Mouse (Mus musculus) heart, postnatal 10 days (tissue): ENCODE measurements around the gene Rfc2. TPM values are rescaled to one million over a fixed set of nuclear protein-coding genes. Genes with fewer than 3 reads are reported as not detected.

Experiments used
- DNase-seq, 2 experiments: peaks; one replicate each; pipeline ENCODE4 v3.0.0; 2021
- intact Hi-C: fragments of 180-260 bp; cut with DNase I; formaldehyde crosslinking; loops from one replicate; pipeline ENCODE4 v1.15.1; 2025
- total RNA-seq, 2 experiments: library from RNA; stranded (reverse); gene quantifications; 2 replicates each; pipeline ENCODE4 v1.2.3; 2021

The Rfc2 gene
- total RNA-seq, 2 experiments from 2014 or later: 37.6 to 39.8 TPM

- intact Hi-C loops: loop anchor here (5.0 kb wide), 1 partner anchor 114 kb away; no protein-coding TSS in a partner anchor
- no peak for DNase-seq
Measured at GRCm38 (mm10) chr5:134593093-134593492, 11.9 kb downstream of the Rfc2 start.

- intact Hi-C loops: no loop called here
- peak; percentile 60 to 61 for DNase-seq
Measured at GRCm38 (mm10) chr5:134597711-134598110, 16.5 kb downstream of the Rfc2 start.

- intact Hi-C loops: no loop called here
- no peak for DNase-seq
Measured at GRCm38 (mm10) chr5:134604376-134604775, 23.2 kb downstream of the Rfc2 start.

- intact Hi-C loops: no loop called here
- DNase-seq: no peak
Measured at GRCm38 (mm10) chr5:134606314-134606713, 25.1 kb downstream of the Rfc2 start.

DNA sequence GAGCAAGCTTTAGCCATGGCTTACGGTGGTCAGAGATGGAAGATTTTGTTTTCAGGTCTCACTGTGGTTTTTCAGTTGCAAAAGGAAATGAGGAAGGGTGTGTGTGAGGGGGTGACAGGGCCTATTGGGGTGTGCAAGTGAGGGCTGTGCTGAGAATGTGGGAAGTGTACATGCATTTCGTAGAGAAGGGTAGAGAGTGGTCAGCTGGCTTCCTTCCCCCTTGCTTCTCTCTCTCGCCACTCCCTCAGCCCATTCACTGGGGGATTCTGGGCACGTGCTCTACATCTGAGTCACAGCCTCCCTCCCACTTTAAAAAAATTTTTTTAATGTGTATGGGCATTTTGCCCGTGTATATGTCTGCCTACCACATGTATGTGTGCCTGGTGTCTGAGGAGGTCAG, 26.0 kb downstream of the Rfc2 start:
- DNase-seq: peak; percentile 40 to 42
- intact Hi-C loops: no loop called here

GRCm38 (mm10) chr5:134609916-134610643, 28.9 kb downstream of the Rfc2 start:
- no peak for DNase-seq
- intact Hi-C loops: no loop called here

- no peak for DNase-seq
- intact Hi-C loops: no loop called here
Measured at GRCm38 (mm10) chr5:134611810-134612521, 30.8 kb downstream of the Rfc2 start.

- intact Hi-C loops: no loop called here
- DNase-seq: no peak
Measured at GRCm38 (mm10) chr5:134613727-134614126, 32.6 kb downstream of the Rfc2 start.

DNA sequence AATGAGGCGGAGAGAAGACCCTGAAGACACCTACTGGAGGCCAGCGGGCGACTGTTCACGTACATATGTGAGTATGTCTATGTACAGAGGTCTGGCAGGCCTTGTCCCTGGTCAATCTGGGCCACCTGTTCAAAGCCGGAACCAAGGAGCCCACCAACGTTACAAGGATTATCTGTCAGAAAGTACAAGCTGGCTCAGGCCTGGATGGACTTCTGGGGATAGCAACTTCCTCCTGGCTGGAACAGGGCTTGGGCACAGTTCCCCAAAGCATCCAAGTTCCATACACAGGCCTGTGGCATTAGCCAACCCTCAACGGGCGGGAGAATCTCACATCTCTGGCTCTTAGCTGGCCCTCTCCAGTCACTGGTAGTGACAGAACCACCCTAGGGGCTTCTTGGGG, 33.1 kb downstream of the Rfc2 start:
- intact Hi-C loops: no loop called here
- DNase-seq: no peak

GRCm38 (mm10) chr5:134614802-134615201, 33.6 kb downstream of the Rfc2 start, which contains the start of gene Lat2:
Gene Lat2 (minus strand): TSS chr5:134615025.
- intact Hi-C loops: no loop called here

GRCm38 (mm10) chr5:134615380-134615779, 34.2 kb downstream of the Rfc2 start:
- intact Hi-C loops: no loop called here
- no peak for DNase-seq

More at GRCm38 (mm10) chr5:134614802-134615201, 33.6 kb downstream of the Rfc2 start, which contains the start of gene Lat2:
- DNase-seq: no peak

DNA sequence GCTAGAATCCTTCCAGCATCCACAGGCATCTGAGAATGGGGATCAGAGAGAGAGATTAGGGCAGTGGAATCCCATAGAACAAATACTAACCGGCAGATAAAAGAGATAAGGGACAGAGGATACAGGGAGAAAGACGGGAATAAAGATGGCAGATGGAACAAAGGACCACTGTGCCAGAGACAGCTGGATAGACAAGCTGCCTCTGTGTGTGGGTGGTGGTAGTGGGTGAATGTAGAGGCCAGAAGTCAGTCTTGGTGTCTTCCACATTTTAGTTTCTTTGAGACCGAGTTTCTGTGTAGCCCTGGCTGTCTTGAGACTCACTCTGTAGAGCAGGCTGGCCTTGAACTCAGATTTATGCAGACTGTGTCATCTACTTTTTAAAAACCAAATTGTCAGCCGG, 34.6 kb downstream of the Rfc2 start:
- intact Hi-C loops: loop anchor here (2.0 kb wide), 1 partner anchor 123 kb away; no protein-coding TSS in a partner anchor
- no peak for DNase-seq

GRCm38 (mm10) chr5:134617071-134617470, 35.9 kb downstream of the Rfc2 start:
- intact Hi-C loops: loop anchor here (2.0 kb wide), 1 partner anchor 124 kb away; no protein-coding TSS in a partner anchor

DNA sequence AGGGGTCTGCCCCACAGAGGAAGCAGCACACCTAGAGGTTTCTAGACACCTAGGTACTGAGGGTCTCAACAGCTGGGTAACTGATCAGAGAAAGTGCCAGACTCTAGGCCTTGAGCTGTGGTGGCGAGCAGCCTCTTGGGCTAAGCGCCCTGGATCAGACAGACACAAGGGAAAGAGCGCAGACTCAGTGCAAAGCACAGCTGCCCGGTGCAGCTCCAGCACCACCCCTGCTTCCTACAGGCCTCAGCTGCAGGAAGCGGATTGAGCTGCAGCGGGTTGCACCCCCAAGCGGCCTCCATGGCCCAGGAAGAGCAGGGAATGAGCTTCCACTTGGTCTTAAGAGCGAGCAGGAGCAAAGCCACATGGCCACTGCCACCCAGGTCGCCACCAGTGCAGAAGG, 39.3 kb downstream of the Rfc2 start:
- intact Hi-C loops: no loop called here
- no peak for DNase-seq

More at GRCm38 (mm10) chr5:134617071-134617470, 35.9 kb downstream of the Rfc2 start:
- peak; percentile 66 to 86 for DNase-seq

DNA sequence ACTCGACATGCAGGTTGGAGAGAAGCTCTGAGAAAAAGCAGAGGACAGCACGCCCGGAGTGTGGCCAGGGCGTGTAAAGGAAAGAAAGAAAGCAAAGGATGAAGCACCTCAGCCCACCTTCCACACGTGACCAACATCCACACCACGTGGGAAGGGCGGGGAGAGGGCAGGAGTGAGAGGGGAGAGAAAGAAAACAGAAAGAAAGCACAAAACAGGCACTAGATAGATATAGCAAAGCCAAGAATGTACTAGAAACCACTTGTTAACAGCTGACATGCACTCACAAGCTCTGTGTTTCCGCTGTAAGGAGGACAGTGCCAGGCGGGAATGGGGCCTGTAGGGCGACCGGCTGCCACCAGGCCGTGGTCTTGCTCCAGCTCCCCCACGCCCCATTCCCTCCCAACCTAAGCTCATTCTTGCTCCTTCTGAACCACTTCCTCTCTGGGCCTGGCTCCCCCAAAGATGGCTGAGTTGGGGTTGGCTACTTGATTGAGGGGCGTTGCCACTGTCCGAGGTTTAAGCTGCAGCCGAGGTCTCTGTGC, 40.0 kb downstream of the Rfc2 start:
- DNase-seq: no peak
- intact Hi-C loops: no loop called here

GRCm38 (mm10) chr5:134622069-134622468, 40.9 kb downstream of the Rfc2 start:
- intact Hi-C loops: no loop called here
- DNase-seq: no peak

DNA sequence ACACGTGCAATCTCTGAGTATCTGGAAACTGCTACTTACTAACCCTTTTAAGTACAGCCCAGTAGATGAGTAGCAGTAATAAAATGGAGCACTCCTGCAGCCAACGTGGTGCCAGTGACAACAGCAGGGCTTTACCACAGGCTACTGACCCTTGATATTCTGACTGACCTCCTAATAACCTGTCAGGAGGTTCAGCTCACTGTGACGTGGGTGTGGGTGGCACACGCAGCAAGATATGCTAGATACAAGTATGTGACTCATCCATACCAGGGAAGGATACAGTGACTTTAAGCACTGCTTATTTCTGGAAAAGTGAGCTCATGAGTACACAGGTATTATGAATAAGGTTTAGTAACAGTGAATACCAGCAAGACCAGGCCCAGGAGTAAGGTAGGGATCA, 48.3 kb downstream of the Rfc2 start:
- no peak for DNase-seq
- intact Hi-C loops: no loop called here

DNA sequence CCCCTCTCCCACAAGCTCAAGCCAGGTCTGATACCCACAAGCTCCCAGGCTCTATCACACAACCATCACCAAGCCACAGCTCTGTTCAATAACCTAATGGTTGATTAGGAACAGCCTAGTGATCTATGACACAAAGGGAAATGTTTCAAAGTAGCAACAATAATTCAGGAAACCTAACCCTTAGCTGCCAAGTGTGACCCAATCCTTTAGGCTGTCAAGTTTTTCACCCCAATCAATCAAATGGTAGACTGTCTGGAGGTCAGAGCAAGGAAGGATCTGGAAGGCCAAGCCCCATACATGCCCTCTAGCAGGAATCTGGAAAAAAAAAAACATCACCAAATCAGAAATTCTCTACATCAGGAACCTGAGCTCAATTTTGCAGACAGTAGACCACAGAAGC, 49.7 kb downstream of the Rfc2 start:
- no peak for DNase-seq
- intact Hi-C loops: no loop called here

DNA sequence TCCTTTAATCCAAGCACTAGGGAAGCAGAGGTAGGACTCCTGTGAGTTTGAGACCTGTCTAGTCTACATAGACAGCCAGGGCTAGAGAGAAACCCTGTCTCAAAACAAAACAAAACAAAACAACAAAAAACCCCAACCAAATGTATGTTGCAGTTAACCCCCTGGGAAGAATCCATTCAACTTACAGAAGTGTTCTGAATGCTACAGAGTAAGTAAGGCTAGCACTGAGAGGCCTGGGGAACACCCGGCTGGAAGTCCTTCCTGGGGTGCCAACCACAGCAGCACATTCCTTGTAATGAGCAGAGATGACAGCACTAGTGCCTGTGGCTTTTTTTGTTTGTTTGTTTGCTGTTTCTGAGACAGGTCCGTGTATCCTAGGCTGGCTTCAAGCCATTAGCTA, 51.7 kb downstream of the Rfc2 start:
- DNase-seq: no peak
- intact Hi-C loops: no loop called here

GRCm38 (mm10) chr5:134637820-134638367, 56.7 kb downstream of the Rfc2 start:
- intact Hi-C loops: loop anchor here (5.0 kb wide), 1 partner anchor 49 kb away; the partner anchor contains the start of gene Limk1
- DNase-seq: no peak
